Mouse (Mus musculus): ENCODE measurements around the gene Rpusd4. TPM values are rescaled to one million over a fixed set of nuclear protein-coding genes. Genes with fewer than 3 reads are reported as not detected.

The Rpusd4 gene
- polyA plus RNA-seq, 1 experiment from 2014 or later = 16.0 TPM

DNA sequence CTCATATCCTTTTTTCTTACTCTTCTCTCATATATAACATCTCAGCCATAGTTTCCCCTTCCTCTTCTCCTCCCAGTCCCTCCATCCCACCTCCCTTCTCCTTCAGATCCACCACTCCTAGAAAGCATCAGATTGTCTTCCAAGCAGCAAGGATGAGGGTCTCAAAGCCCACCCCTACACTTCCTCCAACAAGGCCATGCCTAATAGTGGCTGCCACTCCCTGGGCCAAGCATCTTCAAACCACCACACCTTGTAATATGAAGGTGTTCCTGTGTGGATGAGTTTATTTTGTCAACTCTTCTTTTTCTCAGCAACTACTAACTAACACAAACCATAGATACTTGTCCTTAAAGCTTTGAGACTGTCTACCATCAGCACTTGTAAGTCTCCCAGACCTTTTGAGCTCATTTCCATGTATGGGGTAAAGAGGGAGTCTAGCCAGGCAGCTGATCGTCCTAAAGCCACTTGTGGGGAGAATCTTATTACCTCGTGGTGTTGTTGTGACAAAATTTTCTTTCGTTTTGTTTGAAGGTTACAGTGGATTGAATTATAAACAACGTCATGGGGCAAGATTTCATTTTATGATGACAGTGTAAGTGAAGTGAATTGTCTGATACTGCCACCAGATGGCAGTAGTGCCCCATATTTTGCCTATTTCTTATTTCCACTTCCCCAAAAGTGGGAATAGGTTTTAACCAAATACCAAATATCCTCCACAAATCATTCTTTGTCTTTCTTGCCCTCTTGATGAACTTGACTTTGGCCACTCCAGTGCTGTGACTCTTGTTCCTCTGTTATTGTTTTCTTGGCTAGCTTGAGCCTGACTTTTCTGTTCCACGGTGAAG lies 14.6 kb downstream of the Rpusd4 start:
- no peak overlapping the region for H3K27ac ChIP-seq (replicated peaks)
- H3K27me3 ChIP-seq (ENCODE audit: control insufficient read depth, insufficient read depth, low read length) = no peaks in the 10 kb centered on the region
- H3K9me3 ChIP-seq (ENCODE audit: control insufficient read depth, low read length) = no peaks in the 10 kb centered on the region
- 0 out of 2 replicates have a peak, but pooled peaks cover 4% of the 10 kb centered on the region for H3K36me3 ChIP-seq (ENCODE audit: control insufficient read depth, insufficient read depth, low read length)
- DNase-seq (ENCODE audit: low spot score) (peak; percentile 53), ATAC-seq (ENCODE audit: low FRiP score, low TSS enrichment) (peak; percentile 59)
- H3K4me3 ChIP-seq (ENCODE audit: low read depth, low read length) = no peak overlapping the region
- TF ChIP-seq CTCF (IDR thresholded peaks at IDR 0.05; ENCODE audit: low read depth) (peak; percentile 91), EP300 (optimal IDR thresholded peaks at IDR 0.05) (no peak)
- H3K4me2 ChIP-seq (replicated peaks; ENCODE audit: low read depth) = 0 out of 2 replicates have a peak overlapping the region, but pooled peaks have one; percentile 14
- H3K9ac ChIP-seq (ENCODE audit: low read length) = no peak overlapping the region
- H3K4me1 ChIP-seq (replicated peaks; ENCODE audit: control insufficient read depth, insufficient read depth) = no peaks in the 10 kb centered on the region; the same call in 1 of the 2 replicates
- WGBS = 7% methylated on average over 5 of the region's 5 CpGs

DNA sequence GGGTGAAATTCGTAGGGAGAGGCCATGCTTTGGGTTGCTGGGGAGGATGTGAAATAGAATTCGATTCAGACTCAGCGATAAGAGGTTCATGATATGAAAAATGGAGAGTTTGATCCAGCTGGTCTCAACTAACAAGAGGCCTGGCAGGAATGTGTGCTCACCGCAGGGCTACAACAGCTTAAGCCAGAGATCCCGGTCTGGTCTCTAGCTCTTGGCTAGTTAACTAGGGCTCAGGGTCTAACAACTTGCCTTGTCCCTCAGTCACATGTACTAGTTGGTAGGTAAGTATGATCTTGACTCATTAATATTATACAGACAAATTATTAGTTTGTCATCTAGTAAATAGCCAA lies 15.2 kb downstream of the Rpusd4 start:
- WGBS = 54% methylated on average over 5 of the region's 5 CpGs
- DNase-seq (ENCODE audit: low spot score) (no peak), ATAC-seq (ENCODE audit: low FRiP score, low TSS enrichment) (no peak)
- H3K36me3 ChIP-seq (ENCODE audit: control insufficient read depth, insufficient read depth, low read length) = 0 out of 2 replicates have a peak, but pooled peaks cover 3% of the 10 kb centered on the region
- H3K27me3 ChIP-seq (ENCODE audit: control insufficient read depth, insufficient read depth, low read length) = no peaks in the 10 kb centered on the region
- H3K4me2 ChIP-seq (replicated peaks; ENCODE audit: low read depth) = no peak overlapping the region
- H3K27ac ChIP-seq (replicated peaks) = no peak overlapping the region
- no peak overlapping the region for H3K9ac ChIP-seq (ENCODE audit: low read length)
- no peaks in the 10 kb centered on the region for H3K9me3 ChIP-seq (ENCODE audit: control insufficient read depth, low read length)
- no peaks in the 10 kb centered on the region; the same call in 1 of the 2 replicates for H3K4me1 ChIP-seq (replicated peaks; ENCODE audit: control insufficient read depth, insufficient read depth)
- TF ChIP-seq CTCF (IDR thresholded peaks at IDR 0.05; ENCODE audit: low read depth) (no peak), EP300 (optimal IDR thresholded peaks at IDR 0.05) (no peak)
- H3K4me3 ChIP-seq (ENCODE audit: low read depth, low read length) = no peak overlapping the region

DNA sequence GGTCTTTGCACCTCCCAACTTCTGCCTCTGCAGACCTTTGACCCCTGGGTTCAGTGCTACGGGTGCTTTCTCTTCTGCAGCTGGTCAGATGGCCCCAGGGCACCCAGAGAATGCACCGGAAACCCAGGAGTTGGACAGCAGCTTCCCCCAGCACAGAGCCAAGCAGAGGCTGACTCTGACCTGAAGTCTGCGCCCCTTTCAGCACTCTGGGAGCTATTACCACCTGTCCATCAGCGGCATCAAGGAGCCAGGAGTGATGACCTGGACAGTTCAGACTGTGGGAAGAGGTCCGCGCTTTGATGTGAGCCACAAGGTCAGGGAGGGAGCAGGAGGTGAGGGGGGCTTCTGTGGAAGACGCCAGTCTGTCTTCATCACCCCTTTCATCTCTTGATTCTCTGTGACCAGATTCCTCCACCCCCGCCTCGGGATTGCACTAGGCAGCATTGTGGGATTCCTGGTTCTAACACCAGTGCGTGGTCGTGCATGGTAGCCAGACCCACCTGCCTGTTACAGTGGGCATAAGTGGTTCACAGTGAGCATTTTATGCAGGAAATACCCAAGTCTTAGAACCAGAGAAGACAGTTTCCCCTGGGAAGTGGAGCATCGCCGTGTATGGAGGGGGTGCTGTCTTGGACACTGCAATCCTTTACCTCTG lies 15.9 kb downstream of the Rpusd4 start:
- 73% methylated on average over 13 of the region's 13 CpGs for WGBS
- Histone ChIP-seq H3K36me3 (ENCODE audit: control insufficient read depth, insufficient read depth, low read length) (no peaks in the 10 kb centered on the region), H3K9me3 (ENCODE audit: control insufficient read depth, low read length) (no peaks in the 10 kb centered on the region), H3K9ac (ENCODE audit: low read length) (no peak overlapping the region), H3K4me2 (replicated peaks; ENCODE audit: low read depth) (no peak overlapping the region), H3K4me3 (ENCODE audit: low read depth, low read length) (no peak overlapping the region), H3K27ac (replicated peaks) (no peak overlapping the region), H3K4me1 (replicated peaks; ENCODE audit: control insufficient read depth, insufficient read depth) (no peaks in the 10 kb centered on the region; the same call in 1 of the 2 replicates), H3K27me3 (ENCODE audit: control insufficient read depth, insufficient read depth, low read length) (no peaks in the 10 kb centered on the region)
- peak; percentile 27; the same call in 1 of the 2 replicates for ATAC-seq (ENCODE audit: low FRiP score, low TSS enrichment)
- DNase-seq (ENCODE audit: low spot score) = no peak
- TF ChIP-seq EP300 (optimal IDR thresholded peaks at IDR 0.05) (no peak), CTCF (IDR thresholded peaks at IDR 0.05; ENCODE audit: low read depth) (no peak)

DNA sequence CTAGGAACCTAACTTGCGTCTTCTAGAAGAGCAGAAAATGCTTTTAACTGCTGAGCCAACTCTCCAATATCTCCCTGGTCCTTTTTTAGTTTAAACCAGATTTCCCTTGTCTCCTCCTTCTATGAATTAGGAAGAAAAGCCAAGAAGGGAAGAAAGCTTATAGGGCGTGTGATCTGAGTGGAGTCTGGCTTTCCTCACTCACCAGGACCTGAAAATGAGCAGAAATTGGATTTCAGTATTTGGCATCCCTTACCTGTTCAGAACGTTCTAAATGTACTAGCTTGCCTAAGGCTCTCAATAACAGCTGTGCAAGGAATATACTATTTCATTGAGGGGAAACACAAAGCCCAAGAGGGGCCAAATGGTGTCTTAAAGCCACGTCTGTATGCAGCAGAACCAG lies 16.7 kb downstream of the Rpusd4 start:
- no peak for TF ChIP-seq CTCF (IDR thresholded peaks at IDR 0.05; ENCODE audit: low read depth)
- no peak for TF ChIP-seq EP300 (optimal IDR thresholded peaks at IDR 0.05)
- Histone ChIP-seq H3K9ac (ENCODE audit: low read length) (no peak overlapping the region), H3K4me1 (replicated peaks; ENCODE audit: control insufficient read depth, insufficient read depth) (no peaks in the 10 kb centered on the region; the same call in 1 of the 2 replicates), H3K27ac (replicated peaks) (no peak overlapping the region), H3K9me3 (ENCODE audit: control insufficient read depth, low read length) (no peaks in the 10 kb centered on the region), H3K36me3 (ENCODE audit: control insufficient read depth, insufficient read depth, low read length) (no peaks in the 10 kb centered on the region), H3K27me3 (ENCODE audit: control insufficient read depth, insufficient read depth, low read length) (no peaks in the 10 kb centered on the region), H3K4me3 (ENCODE audit: low read depth, low read length) (no peak overlapping the region), H3K4me2 (replicated peaks; ENCODE audit: low read depth) (no peak overlapping the region)
- no peak for DNase-seq (ENCODE audit: low spot score)
- 74% methylated on average over 4 of the region's 4 CpGs for WGBS
- no peak for ATAC-seq (ENCODE audit: low FRiP score, low TSS enrichment)

DNA sequence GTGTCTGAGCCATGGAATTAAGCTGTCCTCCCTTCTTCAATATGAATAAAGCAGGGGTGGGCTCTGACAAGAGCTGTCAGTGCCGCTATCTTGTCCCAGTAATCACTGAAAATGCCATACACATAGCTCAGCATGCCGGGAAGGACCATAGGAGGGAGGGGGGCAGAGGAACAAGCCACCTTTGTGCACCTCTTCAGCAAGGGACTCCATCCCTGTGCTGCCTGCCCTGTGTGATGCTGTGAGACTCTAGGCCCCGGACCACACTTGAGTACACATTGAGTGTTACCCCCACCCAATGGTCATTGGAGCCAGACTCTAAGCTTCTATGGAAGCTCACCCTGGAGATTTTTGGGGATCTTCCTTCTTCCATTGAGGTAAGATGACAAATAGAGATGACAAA lies 18.7 kb downstream of the Rpusd4 start:
- Histone ChIP-seq H3K9me3 (ENCODE audit: control insufficient read depth, low read length) (no peaks in the 10 kb centered on the region), H3K27ac (replicated peaks) (no peak overlapping the region), H3K4me3 (ENCODE audit: low read depth, low read length) (no peak overlapping the region), H3K27me3 (ENCODE audit: control insufficient read depth, insufficient read depth, low read length) (no peaks in the 10 kb centered on the region), H3K9ac (ENCODE audit: low read length) (no peak overlapping the region), H3K4me2 (replicated peaks; ENCODE audit: low read depth) (no peak overlapping the region), H3K4me1 (replicated peaks; ENCODE audit: control insufficient read depth, insufficient read depth) (no peaks in the 10 kb centered on the region; the same call in 1 of the 2 replicates), H3K36me3 (ENCODE audit: control insufficient read depth, insufficient read depth, low read length) (no peaks in the 10 kb centered on the region)
- TF ChIP-seq CTCF (IDR thresholded peaks at IDR 0.05; ENCODE audit: low read depth) (no peak), EP300 (optimal IDR thresholded peaks at IDR 0.05) (no peak)
- DNase-seq (ENCODE audit: low spot score) = no peak
- ATAC-seq (ENCODE audit: low FRiP score, low TSS enrichment) = no peak; the same call in 1 of the 2 replicates
- WGBS = 99% methylated on average over 3 of the region's 3 CpGs
